Mouse (Mus musculus) forebrain, embryonic 16.5 days (tissue): ENCODE results near the gene Usp7. TPM values are rescaled to one million over a fixed set of nuclear protein-coding genes. Genes with fewer than 3 reads are reported as not detected.

ENCODE experiments used
- ATAC-seq: fragments of 200-750 bp; cut with Nextera tagmentation; 2 replicates; pipeline ENCODE4 v1.8.0; 2017; ENCODE audit warnings: mild to moderate bottlenecking, moderate library complexity
- H3K27ac ChIP-seq: fragments of 300-500 bp; sonication (generic); 2 replicates; pipeline ENCODE4 v1.5.1; 2014; ENCODE audit warnings: low read length, control low read depth
- H3K27me3 ChIP-seq: fragments of 300-500 bp; sonication (generic); replicated peaks from 2 replicates; pipeline ENCODE4 v1.6.1; 2014; ENCODE audit warnings: low read length; ENCODE audit not compliant: control insufficient read depth, insufficient read depth
- H3K36me3 ChIP-seq: fragments of 300-500 bp; sonication (generic); 2 replicates; pipeline ENCODE4 v1.6.1; 2014; ENCODE audit not compliant: control insufficient read depth, insufficient read depth
- H3K4me1 ChIP-seq: fragments of 300-500 bp; sonication (generic); replicated peaks from 2 replicates; pipeline ENCODE4 v1.6.1; 2014; ENCODE audit warnings: low read length; ENCODE audit not compliant: control insufficient read depth, insufficient read depth
- H3K4me2 ChIP-seq: fragments of 300-500 bp; sonication (generic); 2 replicates; pipeline ENCODE4 v1.6.1; 2014; ENCODE audit warnings: mild to moderate bottlenecking, low read length, control low read depth
- H3K4me3 ChIP-seq: fragments of 300-500 bp; sonication (generic); replicated peaks from 2 replicates; pipeline ENCODE4 v1.5.1; 2014; ENCODE audit warnings: mild to moderate bottlenecking, low read length, control low read depth
- H3K9ac ChIP-seq: fragments of 300-500 bp; sonication (generic); replicated peaks from 2 replicates; pipeline ENCODE4 v1.6.1; 2014; ENCODE audit warnings: low read depth, low read length, control low read depth
- H3K9me3 ChIP-seq: fragments of 300-500 bp; sonication (generic); 2 replicates; pipeline ENCODE4 v1.6.1; 2016; ENCODE audit warnings: low read length; ENCODE audit not compliant: control insufficient read depth
- WGBS: fragments of 180-500 bp; shearing (Covaris S2); extraction: QIAGEN DNeasy Blood & Tissue Kit; methylation state at CpG from one replicate; pipeline ENCODE4 v1.1.7; 2014; 5-methylcytosine and 5-hydroxymethylcytosine counted together
- polyA plus RNA-seq: library from polyadenylated mRNA; unstranded; fragments of >200 nt; fragmentation: Nextera tagmentation; extraction: Ambion mirVana; gene quantifications from 2 replicates; pipeline ENCODE4 v1.2.1, GENCODE M21; 2015

Gene Usp7
- polyA plus RNA-seq, 1 experiment from 2014 or later, result 40.2 TPM

DNA sequence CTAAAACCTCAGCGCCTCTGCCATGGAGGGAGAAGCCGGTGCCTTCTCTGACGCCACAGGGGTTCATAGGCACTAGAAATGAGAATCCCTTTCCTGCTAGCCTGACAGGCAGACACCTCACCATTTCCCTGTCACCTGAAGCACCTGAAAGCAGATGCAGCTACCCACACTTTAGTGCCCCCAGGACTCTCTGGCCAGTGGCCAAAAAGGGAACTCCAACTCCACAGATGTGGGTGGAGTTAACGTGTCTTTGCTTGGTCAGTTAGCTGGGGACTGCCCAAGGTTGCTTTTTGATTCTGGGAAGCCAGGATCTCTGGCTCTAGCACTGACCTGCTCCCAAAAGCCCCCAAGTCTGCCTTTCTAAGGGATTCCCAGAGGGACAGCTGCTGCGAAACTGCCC lies 122.7 kb downstream of the Usp7 start:
- peak overlapping the region; percentile 67 for H3K9ac ChIP-seq
- H3K36me3 ChIP-seq, result no peaks in the 10 kb centered on the region
- 54% methylated on average over 5 of the region's 5 CpGs for WGBS
- peak overlapping the region; percentile 56 for H3K4me2 ChIP-seq
- H3K9me3 ChIP-seq, result no peaks in the 10 kb centered on the region
- H3K27ac ChIP-seq, result no peak overlapping the region
- H3K4me3 ChIP-seq, result peak overlapping the region; percentile 85
- H3K27me3 ChIP-seq, result no peaks in the 10 kb centered on the region
- ATAC-seq, result no peak
- H3K4me1 ChIP-seq, result peaks cover 46% of the 10 kb centered on the region

DNA sequence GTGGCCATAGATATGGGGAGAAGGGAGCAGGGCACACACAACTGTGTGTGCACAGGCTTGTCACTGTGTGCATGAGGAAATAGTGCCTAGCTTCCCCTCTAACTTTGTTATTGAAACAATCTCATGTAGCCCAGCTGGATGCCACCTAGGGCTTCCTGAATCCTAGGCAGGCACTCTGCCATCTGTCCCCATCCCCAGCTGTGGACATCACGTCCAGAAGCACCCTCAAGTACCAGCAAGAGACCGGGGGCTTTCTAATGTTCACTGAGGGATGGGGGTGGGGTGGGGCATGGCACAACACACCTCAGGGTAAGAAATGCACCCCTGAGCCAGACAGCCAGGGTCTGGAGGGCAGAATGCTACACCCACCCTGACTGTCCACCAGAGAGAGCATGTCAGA lies 123.7 kb downstream of the Usp7 start:
- H3K4me3 ChIP-seq, result no peak overlapping the region

DNA sequence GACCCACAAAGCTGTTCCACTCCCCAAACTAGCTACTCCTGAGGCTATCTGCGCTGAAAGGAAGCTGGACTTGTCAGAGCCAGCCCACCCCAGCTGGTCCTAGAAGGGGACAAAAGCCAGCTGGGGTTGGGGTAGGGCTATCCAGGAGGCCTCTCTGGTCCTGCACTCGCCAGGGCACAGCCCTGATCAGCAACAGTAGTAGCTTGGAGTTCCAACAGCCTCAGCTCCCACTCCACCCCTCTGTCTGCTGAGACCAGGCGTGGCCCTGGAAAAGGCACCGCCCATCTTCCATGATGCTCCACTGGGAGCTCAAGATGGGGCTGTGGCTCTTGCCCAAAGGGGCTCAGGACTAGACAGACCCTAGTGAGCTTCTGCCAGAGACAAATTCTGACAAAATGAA lies 124.3 kb downstream of the Usp7 start:
- H3K9me3 ChIP-seq, result no peaks in the 10 kb centered on the region
- H3K4me3 ChIP-seq, result no peak overlapping the region
- no peak overlapping the region for H3K4me2 ChIP-seq
- no peak for ATAC-seq
- no peak overlapping the region for H3K27ac ChIP-seq
- WGBS, result 62% methylated on average over 4 of the region's 4 CpGs
- H3K9ac ChIP-seq, result no peak overlapping the region
- H3K27me3 ChIP-seq, result no peaks in the 10 kb centered on the region
- H3K4me1 ChIP-seq, result peaks cover 46% of the 10 kb centered on the region
- H3K36me3 ChIP-seq, result no peaks in the 10 kb centered on the region

More for the DNA sequence above, 123.7 kb downstream of the Usp7 start:
- H3K9me3 ChIP-seq, result no peaks in the 10 kb centered on the region
- no peak overlapping the region for H3K9ac ChIP-seq
- H3K27ac ChIP-seq, result no peak overlapping the region
- 64% methylated on average over 2 of the region's 2 CpGs for WGBS
- ATAC-seq, result no peak
- peaks cover 46% of the 10 kb centered on the region for H3K4me1 ChIP-seq
- no peak overlapping the region; the same call in 1 of the 2 replicates for H3K4me2 ChIP-seq
- H3K27me3 ChIP-seq, result no peaks in the 10 kb centered on the region
- H3K36me3 ChIP-seq, result no peaks in the 10 kb centered on the region

GRCm38 (mm10) chr16:8667261-8667660 lies 124.8 kb downstream of the Usp7 start:
- H3K27me3 ChIP-seq, result no peaks in the 10 kb centered on the region
- no peaks in the 10 kb centered on the region for H3K9me3 ChIP-seq
- ATAC-seq, result no peak
- H3K4me1 ChIP-seq, result peaks cover 46% of the 10 kb centered on the region
- H3K4me2 ChIP-seq, result no peak overlapping the region
- H3K36me3 ChIP-seq, result no peaks in the 10 kb centered on the region
- 87% methylated on average over 7 of the region's 7 CpGs for WGBS
- H3K27ac ChIP-seq, result no peak overlapping the region
- no peak overlapping the region for H3K9ac ChIP-seq
- no peak overlapping the region for H3K4me3 ChIP-seq

DNA sequence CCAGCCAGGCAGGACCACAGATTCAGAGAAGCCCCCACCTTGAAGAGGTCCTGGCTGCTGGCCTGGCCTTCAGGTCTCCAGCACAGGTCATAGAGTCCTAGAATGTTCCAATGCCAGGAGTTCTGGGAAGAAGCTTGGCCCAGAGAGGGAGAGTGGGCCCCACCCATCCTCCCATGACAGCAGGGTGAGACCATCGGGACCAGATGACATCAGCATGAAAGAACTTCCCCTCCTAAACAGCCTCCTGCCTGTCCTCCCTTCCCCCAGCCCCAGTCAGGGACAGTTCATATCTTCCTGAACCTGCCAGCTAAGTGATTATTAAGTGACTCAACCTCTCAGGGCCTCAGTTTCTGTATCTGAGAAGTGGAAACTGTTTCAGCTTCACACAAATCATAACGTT lies 125.7 kb downstream of the Usp7 start:
- no peak overlapping the region for H3K27ac ChIP-seq
- H3K9ac ChIP-seq, result no peak overlapping the region
- no peaks in the 10 kb centered on the region for H3K9me3 ChIP-seq
- no peak overlapping the region for H3K4me2 ChIP-seq
- peaks cover 2% of the 10 kb centered on the region; the same call in 1 of the 2 replicates for H3K36me3 ChIP-seq
- H3K4me1 ChIP-seq, result peaks cover 46% of the 10 kb centered on the region
- no peaks in the 10 kb centered on the region for H3K27me3 ChIP-seq
- WGBS, result 77% methylated on average over 2 of the region's 2 CpGs
- H3K4me3 ChIP-seq, result no peak overlapping the region
- ATAC-seq, result no peak

DNA sequence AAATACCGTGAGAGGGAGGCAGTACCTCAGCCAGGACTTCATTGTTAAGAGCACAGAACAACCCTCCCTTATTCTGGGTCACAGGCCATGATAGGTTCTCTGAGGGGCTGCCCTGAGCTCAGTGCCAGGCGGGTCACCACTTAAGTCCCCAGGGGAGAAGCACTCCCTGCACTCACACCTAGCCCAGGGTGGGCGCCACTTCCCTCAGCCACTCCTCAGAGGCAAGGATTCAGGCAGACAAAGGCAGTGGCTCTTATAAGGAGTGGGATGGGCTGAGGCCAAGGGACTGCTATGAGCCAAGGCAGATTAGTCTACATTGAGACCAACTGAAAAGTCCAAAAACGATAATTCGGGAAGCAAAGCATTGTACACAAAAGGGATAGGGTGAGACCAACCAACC lies 126.7 kb downstream of the Usp7 start:
- Histone ChIP-seq H3K27me3 (no peaks in the 10 kb centered on the region), H3K27ac (no peak overlapping the region), H3K4me1 (peaks cover 40% of the 10 kb centered on the region), H3K36me3 (peaks cover 2% of the 10 kb centered on the region; the same call in 1 of the 2 replicates), H3K4me3 (no peak overlapping the region), H3K9ac (no peak overlapping the region), H3K4me2 (no peak overlapping the region), H3K9me3 (no peaks in the 10 kb centered on the region)
- no peak for ATAC-seq
- 76% methylated on average over 5 of the region's 5 CpGs for WGBS

DNA sequence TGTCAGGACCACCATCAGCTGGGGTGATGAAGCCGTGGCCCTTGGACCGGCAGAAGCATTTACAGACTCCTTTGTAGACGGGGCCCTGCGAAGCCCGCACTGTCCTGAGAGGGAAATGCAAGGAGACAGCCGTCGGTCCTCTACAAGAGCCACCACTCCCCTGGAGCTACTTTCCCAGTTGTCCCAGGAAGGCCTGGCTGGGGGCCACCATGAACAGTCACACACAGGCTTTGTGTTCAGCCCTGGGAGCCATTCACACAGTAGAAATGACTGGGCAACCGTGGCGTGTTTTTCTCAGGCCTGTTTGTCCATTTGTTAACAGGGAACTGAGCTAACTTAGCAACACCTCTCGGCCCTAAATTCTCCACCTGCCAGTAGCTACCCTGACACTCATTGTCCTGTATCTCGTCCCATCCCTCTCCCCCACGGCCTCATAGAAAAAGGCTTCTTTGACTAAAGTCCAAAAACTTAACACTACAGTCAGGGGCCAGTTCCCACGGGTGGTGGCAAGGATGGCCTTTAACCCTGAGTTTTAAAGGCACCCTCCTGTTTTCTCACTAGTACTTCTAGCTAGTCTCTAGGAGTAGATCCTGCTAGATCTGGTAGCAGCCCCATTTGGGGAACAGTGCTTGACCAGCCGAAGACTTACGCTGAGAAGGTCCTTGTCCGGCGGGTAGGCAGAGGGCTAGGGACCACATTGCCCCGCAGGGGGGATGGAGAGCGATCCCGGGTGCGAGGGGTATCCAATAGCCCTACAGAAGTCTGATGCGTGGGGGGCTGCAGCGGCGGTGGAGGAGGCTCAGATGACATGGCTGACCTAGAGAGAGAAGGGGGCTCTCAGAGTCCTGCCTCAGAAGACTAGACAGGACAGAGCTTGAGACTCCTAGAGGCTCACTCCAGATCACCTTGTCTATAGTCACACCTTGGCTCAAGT lies 128.2 kb downstream of the Usp7 start:
- H3K27me3 ChIP-seq, result no peaks in the 10 kb centered on the region
- no peak overlapping the region for H3K4me2 ChIP-seq
- no peak overlapping the region for H3K9ac ChIP-seq
- peaks cover 8% of the 10 kb centered on the region; the same call in 1 of the 2 replicates for H3K36me3 ChIP-seq
- peaks cover 25% of the 10 kb centered on the region for H3K4me1 ChIP-seq
- 83% methylated on average over 24 of the region's 24 CpGs for WGBS
- no peak overlapping the region for H3K27ac ChIP-seq
- H3K9me3 ChIP-seq, result no peaks in the 10 kb centered on the region
- ATAC-seq, result no peak
- H3K4me3 ChIP-seq, result no peak overlapping the region

- Histone ChIP-seq H3K4me2 (no peak overlapping the region), H3K4me1 (peaks cover 17% of the 10 kb centered on the region), H3K9me3 (no peaks in the 10 kb centered on the region), H3K36me3 (peaks cover 8% of the 10 kb centered on the region; the same call in 1 of the 2 replicates), H3K9ac (no peak overlapping the region), H3K27ac (no peak overlapping the region), H3K27me3 (no peaks in the 10 kb centered on the region), H3K4me3 (no peak overlapping the region)
- no peak for ATAC-seq
- 77% methylated on average over 2 of the region's 2 CpGs for WGBS
Observed at GRCm38 (mm10) chr16:8663022-8663421, 129.1 kb downstream of the Usp7 start.

DNA sequence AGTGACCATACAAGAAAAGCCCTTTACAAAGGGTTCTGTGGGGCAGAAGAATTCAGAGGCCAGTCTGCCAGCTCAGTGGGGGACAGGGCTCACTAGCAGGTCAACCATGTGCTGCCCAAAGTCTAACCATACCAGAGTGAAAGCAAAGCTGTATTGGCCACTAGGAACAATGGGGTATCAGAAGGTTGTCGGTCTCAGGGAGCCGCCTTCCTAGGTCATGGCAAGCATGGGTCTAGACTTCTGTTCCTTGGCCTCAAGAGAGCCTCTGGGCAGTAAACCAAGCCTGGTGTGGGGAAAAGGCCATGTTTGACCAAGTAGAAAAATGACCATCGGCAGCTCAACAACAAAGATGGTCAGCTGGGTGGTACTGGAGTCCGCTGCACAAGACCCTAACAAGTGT lies 133.3 kb downstream of the Usp7 start:
- 81% methylated on average over 4 of the region's 4 CpGs for WGBS
- no peaks in the 10 kb centered on the region for H3K27me3 ChIP-seq
- no peak overlapping the region for H3K9ac ChIP-seq
- H3K27ac ChIP-seq, result no peak overlapping the region
- H3K4me2 ChIP-seq, result no peak overlapping the region
- no peaks in the 10 kb centered on the region for H3K9me3 ChIP-seq
- H3K36me3 ChIP-seq, result peaks cover 14% of the 10 kb centered on the region; the same call in 1 of the 2 replicates
- no peaks in the 10 kb centered on the region for H3K4me1 ChIP-seq
- ATAC-seq, result no peak
- H3K4me3 ChIP-seq, result no peak overlapping the region
